Mouse (Mus musculus) NIH3T3 (cell line): ENCODE measurements at regions not wholly inside any gene's neighbourhood (a gene's known extent, or its start where the extent isn't known, plus 50 kb on each side); places are given as distances from the start of the nearest gene placed in this dataset.

Experiments used
- DNase-seq: peaks from one replicate; pipeline ENCODE4 v3.0.0-alpha.2; 2012; ENCODE audit warnings: low read depth

DNA sequence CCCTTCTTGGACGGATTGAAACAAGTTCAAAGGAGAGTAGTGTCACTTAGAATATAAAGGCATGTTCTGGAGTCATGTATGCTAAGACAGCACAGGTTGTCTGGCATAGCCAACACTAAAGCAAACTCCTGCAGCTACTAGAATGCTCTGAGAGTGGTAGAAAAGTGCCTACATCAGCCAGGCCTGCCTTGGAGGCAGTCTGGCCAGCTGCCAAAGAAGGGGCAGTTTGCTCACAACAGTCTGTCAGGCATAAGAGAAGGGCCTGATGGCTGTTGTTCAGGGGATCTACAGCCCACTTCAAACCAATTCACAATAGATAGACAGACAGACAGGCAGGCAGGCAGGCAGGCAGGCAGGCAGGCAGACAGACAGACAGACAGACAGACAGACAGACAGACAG lies 136.5 kb upstream of the Dap start:
- peak; percentile 39 for DNase-seq

DNA sequence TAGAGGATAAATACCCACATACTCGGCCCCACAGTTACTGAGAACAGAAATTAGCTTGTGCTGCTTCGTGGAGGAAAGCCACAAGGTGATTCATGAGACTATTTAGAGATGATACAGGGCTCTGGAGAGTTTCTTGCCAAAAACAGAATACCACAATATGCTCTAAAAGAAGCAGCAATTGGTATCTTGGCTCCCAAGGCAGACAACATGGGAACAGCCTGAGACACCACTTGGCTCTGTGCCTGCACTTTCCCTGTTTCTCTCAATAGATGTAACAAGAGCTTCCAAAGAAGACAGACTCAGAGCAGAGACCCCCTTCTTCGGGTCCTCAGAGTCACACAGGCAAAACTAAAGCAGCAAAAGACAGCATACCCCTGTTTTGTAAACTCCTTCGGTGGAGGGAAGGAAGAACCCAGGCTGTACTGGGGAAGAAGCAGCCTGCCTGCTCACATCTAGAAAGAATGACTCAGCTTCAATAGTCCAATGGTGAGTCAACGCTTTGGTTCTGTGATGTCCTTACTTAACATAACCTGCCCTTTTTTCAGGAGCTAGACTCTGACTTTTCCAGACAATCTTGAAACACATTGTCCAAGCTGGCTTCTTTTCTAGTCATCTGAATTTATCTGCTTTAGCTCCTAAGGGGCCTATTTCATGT lies 132.1 kb upstream of the Dap start:
- peak; percentile 85 for DNase-seq

DNA sequence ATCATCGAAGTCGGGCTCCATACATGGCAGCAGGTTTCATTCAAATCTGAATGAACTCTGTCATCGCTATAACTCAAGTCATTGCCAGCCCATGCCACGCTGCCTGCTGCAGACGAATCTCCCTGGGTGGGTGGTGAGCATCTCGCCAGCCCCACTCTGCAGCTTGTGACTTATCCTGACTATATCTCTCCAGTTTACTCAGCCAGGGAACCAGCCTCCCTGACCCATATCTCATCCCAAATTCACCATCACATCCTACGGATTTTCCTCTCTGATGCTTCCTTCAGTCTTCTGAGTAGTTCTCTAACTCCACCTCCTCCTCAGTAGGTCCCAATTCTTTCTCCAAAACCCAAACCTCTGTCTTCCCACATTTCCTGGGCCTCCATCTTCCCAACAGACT lies 127.9 kb upstream of the Dap start:
- DNase-seq = no peak

DNA sequence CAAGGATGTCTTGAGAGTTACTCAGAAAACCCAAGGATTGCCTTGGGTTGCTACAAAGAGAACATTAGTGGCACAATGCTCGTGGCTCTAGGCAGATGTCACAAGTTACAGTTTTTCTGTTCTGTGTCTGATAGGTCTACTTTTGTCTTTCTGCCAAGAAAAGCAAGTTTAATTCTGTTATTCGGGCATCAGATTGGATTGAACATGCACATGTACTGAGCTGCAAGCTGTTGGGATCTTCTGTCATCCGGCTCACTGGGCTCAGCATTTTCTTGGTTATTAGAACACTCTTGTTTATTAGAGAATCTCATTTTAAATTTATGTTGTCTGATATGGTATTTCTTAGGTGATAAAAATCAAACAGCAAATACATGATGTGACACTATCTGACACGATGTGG lies 126.8 kb upstream of the Dap start:
- no peak for DNase-seq

DNA sequence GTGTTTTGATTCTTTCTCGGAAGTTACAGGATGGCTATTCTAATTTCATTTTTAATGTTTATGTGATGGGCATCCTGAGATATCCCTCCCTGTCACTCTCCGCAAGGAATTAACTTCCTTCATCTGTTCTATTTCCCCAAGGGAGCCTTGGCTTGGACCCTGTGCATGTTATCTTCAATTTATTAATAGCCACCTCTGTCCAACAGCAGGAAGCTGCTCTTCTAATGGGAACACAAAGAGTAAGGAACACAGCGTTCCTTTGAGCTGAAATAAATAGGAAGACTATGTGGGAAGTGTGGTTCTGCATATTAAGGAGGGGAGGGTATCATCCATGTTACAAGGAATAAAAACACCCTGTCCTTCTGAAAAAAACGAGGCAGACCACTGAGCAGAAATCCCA lies 119.4 kb upstream of the Dap start:
- no peak for DNase-seq

DNA sequence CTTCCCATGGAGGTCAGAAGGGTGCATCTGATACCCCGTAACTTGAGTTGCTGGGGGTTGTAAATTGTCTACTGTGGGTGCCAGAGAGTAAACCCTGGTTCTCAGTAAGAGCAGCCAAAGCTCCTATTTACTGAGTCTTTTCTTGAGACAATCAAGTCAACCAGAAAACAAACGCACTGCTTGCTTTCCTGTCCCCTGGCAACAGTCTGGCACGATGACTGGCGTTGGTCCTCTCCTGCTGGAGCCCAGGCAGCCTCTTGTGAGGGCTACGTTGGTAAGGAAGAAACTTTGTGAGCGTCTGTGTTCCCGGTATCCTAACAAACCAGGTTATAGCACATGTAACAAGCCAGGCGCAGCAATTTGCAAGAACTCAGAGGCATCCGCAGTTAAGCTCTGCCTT lies 117.2 kb upstream of the Dap start:
- no peak for DNase-seq

DNA sequence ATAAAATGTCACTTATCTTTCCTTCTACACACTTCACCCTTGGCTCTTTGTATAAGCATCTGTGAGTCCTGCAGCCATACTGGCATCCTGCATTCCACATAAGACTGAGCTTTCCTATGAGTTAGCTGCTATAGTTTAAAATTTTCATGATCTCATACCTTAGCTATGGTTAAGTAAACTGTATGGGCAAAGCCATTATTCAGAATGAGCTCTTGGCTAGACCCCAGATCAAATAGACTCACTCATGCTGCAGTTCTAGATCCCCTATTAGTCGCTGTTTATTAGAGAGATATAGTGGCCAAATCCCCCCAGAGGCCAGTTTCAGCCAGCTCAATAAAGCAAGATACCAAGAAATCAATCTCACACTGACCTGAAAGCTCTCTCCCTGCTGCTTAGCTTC lies 110.9 kb upstream of the Dap start:
- peak; percentile 72 for DNase-seq

DNA sequence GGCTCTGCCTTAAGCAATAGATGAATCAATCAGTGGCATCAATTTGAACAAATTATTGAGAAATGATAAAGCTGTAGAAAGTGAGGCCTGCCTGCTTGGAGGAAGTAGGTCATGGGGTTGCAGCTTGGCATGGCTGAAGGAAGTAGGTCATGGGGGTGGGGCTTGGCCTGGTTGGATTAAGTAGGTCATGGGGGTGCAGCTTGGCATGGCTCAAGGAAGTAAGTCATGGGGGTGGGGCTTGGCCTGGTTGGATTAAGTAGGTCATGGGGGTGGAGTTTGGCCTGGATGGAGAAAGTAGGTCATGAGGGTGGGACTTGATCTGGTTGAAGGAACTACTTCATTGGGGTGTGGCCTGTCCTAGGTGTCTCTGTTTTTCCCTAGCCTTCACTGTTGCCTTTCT lies 106.8 kb upstream of the Dap start:
- no peak for DNase-seq

DNA sequence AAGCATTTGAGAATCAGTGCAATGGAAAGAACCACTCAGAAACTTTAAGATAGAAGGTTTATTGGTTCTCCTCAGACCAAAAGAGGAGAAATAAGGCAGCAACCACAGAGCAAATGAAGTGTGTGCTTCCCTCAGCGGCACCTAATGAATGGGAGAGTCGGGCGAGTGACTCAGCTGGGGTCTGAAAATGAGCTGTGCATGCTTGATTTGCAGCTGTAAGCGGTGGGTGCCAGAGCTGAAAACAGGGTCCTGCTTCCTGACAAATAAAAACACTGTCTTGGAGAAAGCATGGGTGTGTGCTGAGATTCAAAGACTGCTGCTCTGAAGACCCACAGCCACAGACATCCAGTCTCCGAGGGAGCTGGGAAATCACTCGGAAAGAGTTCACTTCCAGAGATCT lies 104.0 kb upstream of the Dap start:
- no peak for DNase-seq

DNA sequence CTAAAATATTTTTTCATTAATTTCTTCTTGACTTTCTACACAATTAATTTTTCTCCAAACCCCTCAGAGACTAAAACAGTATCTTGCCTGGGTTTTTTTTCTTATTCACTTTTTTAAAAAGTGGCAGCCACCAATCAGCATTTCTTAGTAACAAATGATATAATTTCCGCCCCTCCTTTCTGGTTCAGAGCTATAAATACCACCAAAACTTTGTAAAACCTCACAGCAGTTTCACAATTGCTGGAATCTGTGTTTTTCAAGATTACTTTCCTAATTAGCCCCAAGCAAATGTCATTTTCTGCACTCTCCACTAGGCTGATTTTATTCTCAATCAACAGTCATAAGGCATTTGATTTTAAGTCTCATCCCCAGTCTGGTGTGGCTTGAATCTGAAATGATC lies 98.3 kb upstream of the Dap start:
- DNase-seq = no peak

DNA sequence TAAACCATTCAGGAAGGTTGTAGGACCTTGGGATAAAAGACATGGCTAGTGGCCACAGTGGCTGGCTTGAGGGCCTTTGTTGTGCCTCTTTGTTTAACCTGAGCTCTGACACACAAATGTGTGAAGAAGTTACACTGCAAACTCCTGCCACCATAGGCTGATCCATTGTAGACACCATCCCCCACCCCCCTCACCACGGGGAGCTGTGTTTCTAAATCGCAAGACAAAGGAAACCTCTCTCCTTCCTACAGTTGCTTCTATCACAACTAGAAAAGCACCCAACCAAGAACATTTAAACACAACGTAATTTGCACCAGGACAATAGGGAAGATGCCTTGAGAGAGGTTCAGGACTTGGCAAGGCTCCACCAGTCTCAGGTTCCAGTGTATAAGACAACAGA lies 97.1 kb upstream of the Dap start:
- DNase-seq = no peak

DNA sequence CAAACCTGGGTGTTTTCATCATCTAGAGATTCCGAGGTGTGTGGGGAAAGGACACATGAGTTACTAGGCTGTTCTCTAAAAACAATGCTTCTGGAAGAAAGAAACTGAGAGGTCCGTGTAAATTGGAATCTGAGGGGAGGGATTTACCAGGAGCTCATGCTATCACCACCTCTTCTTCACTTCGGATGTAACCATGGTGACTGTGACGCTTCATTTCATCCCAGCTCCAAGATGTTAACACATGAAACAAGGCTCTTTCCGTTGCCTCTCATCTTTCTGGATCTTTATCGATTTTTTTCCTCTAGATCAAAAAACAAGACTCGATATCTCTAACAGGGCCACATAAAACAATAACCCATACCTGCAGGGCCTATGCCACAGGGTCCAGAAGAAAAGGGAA lies 89.2 kb upstream of the Dap start:
- no peak for DNase-seq

DNA sequence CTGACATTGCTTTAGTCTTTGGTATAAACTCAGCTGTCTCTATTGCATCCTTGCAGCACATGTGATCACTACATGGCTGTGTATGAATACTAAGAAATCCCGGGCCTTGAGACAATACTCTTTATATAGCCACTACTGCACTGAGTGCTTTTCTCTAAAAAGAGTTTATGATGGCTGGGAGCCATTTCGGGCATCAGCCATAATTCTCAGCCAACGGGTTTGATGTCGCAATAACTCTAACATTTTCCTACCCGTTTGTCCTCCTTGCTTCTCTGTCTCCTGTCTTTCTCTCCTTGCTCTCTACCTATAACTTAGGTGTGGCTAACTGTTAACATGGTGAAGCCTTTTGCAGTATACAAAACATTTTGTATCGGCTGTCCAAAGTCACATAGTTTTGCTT lies 85.5 kb upstream of the Dap start:
- DNase-seq = peak; percentile 61

DNA sequence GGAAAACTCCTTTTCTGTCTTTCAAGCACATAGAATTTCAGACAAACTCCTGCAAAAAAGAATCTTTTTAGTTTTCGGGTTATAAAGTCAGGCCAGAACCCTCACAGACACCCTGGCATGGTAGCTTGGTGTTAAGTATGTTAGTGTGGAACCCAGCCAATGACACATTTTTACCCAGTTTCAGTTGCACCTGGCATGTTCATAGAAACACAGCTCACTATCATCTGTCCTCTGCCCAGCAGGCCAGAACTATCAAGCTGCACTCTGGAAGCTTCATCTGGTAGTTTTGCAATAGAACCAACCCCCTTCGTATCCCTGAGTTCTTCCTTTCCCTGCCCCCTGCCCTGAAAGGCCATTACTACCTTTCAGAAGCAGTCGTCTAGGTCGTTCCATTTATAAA lies 82.4 kb upstream of the Dap start:
- no peak for DNase-seq

DNA sequence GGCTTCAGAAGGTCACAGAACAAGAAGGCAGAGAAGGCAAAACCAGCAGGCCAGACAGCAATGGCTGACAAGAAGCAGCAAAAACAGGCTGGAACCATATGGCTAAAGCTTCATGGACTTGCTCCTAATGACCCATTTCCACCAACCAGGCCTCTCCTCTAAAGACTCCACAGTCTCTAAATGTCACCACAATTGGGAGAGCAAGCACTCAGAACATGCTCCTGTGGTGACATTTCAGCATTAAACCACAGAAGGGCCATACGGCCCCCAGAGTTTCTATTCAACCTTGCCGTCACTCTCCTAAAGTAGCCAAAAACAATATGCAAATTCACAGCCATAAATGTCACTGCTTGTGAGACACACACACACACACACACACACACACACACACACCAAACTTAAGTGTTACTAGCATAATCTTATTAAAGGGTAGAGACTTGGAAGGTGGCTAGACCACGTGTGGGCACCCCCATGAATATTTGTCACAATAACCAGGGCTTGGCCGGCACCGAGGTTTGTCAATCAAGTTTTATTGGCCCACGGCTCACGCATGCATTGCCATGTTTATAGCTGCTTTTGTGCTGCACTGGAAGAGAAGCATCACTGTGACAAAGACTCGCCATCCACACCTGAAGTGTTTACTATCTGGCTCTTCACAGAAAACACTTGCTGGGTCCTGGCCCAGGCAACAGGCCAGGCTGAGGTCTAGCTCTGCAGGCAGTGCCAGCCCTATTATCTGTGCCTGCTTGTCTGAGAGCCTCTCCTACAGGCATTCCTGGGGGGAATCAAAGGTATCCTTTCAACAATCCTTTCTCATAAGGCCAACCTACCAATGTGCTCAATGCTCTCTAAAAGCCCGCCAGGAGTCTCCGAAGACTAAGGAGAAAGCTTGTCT lies 75.6 kb upstream of the Dap start:
- DNase-seq = no peak

DNA sequence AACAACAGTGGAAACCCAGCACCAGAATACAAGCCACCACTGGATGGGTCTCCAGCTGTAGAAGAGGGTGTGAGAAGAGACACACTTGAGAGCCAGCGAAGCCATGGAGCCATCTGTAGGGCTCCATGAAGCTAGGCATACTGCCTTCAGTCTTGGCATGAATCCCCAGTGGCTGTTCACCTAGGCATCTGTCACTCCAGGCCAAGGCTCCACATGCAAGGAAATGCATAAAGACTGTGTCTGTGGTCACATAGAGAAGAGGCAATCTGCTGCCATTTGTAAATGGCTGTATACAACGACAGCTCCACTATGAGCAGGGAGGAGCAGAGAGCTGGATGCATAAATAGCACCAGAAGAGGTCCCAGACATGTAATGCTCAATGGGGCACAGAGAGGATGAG lies 74.3 kb upstream of the Dap start:
- no peak for DNase-seq

DNA sequence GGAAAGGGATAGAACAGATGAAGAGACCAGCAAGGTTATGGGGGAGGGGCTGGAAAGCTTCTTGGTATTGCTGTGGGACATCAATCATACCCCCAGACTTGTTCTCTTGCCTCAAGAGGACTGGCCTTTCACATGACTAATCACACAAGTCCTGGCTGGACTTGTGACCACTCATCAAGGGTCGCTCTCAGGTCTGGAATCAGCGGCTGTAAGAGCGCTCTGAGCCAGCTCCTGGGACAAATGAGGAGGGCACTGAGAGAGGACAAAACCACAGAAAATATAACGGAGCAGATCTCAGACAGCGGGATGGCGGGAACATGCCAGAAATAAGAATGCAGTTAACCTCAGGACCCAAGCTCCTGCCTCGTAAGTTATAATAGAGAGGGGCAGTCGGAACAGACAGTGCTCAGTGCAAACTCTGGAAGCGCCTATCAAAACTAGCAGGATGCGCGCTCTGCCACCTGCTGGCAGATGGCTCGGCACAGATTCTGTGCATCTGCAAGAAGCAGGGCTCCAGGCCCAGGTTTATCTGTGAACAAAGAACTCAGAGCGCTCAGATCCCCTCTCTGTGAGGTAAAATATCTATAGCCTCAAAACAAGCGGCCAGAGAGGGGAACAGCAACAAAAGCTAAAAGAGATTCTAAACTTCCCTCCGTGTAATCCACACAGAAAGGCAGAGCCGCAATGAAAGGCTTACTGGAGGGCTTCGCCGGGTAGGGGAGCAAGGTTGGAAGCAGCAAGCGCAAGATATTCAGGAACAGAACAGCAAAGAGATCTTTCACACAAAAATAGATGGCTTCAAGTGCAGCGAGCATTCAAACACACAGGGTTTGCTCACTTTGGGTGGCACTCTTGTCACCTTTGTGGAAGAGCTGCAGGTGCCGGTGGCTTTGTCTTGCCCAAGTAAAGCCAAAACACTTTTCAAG lies 73.3 kb upstream of the Dap start:
- DNase-seq = peak; percentile 87

DNA sequence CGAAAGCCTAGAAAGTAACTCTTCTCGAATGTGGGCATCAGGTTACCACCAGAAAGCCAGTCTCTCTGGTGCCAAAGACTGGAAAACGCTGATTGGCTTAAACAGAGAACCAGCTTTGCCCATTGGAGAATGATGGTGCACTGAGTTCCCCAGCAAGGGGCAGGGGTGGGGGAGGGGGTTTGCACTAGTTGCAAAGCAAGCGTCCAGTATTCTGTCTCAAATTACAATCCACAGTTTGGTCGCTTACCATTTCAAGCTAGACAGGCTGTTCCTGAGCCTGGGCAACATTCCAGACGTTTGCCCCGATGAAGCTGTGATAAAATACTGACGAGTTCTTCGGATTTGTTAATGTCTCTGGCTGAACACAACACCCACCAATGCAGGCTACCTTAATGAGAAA lies 69.0 kb upstream of the Dap start:
- DNase-seq = peak; percentile 11

DNA sequence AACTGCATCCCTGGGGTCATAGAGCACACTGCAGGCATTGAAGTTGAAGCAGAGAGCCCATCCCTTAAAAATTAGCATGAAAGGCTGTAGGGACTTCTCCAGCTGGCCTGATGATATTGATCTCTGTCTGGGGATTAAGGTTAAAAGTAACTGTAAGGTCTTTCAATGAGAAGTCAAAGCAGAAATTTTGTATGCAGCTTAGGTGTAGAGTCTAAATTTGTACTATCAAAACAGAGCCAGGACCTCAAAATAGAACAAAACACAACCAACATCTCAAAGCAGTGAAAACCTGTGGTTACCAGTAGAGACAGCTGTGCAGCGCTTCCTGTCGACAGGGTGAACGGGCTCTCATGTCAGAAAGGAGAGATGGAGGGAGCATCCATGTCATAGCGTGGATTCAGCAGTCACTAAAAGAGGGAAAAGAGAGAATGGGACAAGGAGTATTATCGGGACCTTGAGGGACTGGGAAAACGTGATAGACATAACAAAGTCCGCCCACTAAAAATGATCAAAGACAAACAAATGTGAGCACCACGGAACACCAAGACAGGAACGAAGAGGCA lies 57.5 kb upstream of the Dap start:
- DNase-seq = no peak

DNA sequence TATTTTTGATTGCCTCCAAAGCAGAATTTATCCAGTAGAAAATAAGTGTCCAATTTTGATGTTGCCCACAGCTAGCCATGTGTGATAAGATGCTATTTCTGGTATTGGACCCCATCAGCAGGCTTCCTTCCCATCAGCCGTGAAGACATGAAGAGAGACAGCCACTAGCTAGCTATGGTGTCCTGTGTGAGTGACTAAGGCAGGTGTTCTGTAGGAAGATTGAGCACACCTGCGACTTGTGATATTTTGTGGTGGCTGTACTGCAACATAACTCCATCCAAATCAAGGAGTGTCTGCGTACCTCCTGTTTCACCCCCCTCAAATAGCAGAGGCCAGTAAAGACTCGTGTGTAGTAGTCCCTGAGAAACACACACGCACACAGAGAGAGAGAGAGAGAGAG lies 56.6 kb upstream of the Dap start:
- DNase-seq = no peak

DNA sequence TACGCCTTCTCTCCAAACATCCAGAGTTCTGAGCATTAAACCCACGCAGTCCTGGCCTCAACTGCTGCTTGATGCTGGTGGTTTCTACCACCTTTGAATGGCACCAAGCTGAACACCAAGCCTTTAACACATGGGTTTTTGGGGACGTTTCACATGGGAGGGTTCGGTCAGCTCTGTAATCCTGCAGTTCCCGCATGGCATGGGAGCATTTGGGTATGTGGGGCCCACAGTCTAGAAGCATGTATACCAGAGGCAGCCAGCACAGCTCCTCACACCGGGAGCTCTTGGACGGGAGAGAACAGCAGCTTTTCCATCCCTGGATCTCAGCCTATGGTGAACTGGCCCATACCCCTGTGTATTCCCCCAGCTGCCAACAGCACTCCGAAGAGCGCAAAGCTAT lies 55.9 kb upstream of the Dap start:
- DNase-seq = no peak

DNA sequence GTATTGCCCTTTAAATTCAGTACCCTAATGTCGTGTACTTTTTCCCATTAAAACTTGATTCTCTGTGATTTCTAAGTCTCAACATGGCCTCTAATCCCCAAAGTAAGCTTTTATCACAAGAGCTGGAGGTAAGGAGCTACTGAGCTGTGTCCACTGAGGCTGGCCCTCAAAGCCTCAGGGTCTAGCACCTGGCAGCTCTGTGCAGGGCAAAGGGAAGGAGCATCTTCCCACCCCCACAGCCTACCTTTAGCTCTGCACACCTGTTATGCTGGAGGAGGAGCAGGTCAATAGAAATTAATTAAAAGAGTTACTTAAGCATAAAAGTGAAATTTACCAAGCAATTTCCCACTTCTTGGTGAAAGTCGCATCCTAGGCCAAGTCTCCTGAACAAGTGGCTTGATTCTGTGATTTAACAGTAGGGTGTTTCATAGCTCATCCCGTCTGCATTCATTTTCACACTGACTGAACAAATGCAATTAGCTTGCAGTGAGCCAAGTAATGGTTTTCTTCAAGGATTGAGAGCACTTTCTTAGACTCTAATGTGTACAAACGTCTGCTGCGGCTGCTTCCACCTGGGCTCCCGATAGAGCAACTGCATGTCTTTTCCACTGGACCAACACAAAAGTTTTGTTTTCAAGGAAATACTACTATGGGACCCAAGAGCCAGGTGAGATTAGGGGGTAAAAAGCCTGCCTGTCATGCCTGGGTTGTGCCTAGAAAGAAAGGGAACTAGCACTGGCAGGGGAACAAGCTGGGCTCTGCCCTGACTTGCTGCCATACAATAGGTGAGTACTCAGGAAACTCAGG lies 50.6 kb upstream of the Dap start:
- DNase-seq = no peak
